Mouse (Mus musculus): Measurements from ENCODE around the gene Cd164l2. TPM values are rescaled to one million over a fixed set of nuclear protein-coding genes. Genes with fewer than 3 reads are reported as not detected.

Gene Cd164l2
- polyA plus RNA-seq, 2 experiments: 0.06 TPM; not detected in 1

DNA sequence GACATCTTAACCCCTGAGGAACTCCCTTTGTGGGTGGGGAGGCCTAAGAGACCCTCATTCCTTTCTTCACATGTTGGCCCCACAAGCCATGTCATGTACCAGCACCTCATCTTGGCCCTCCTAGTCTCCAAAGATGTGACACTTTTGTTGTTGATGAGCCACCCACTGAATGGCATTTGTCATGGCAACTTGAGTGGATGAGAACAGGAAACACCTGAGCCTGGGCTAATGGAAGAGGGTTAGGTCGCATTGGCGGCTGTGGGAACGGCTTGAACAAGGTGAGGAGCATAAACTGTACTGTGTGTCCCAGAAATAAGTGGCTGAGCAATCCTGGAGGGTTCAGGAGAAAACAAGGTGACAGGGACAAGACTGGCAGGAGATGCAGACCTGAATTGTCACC, 57.0 kb downstream of the Cd164l2 start:
- 86% methylated on average over 3 of the region's 3 CpGs for WGBS (ENCODE audit: insufficient replicate concordance)
- Histone ChIP-seq H3K4me3 (ENCODE audit: insufficient read depth in 1 of 2, low read depth in 2 of 2, low read length in 2 of 2) (no peak overlapping the region), H3K4me2 (ENCODE audit: low read depth) (no peak overlapping the region), H3K27ac (no peak overlapping the region), H3K9me3 (ENCODE audit: control insufficient read depth, low read length) (no peaks in the 10 kb centered on the region), H3K27me3 (ENCODE audit: control insufficient read depth, insufficient read depth, low read length) (no peaks in the 10 kb centered on the region), H3K4me1 (replicated peaks; ENCODE audit: control insufficient read depth in 2 of 2, insufficient read depth in 2 of 2, low read length in 1 of 2) (no peaks in the 10 kb centered on the region), H3K36me3 (replicated peaks; ENCODE audit: control insufficient read depth, insufficient read depth, low read depth) (peaks cover 36% of the 10 kb centered on the region), H3K9ac (replicated peaks) (no peak overlapping the region)
- DNase-seq (ENCODE audit: low read depth in 3 of 3, low spot score in 3 of 3) (no peak), ATAC-seq (ENCODE audit: insufficient read depth) (no peak)
- TF ChIP-seq EP300 (IDR thresholded peaks at IDR 0.05; ENCODE audit: low read depth): no peak
- no peak for TF ChIP-seq CTCF (IDR thresholded peaks at IDR 0.05; ENCODE audit: low read depth)

DNA sequence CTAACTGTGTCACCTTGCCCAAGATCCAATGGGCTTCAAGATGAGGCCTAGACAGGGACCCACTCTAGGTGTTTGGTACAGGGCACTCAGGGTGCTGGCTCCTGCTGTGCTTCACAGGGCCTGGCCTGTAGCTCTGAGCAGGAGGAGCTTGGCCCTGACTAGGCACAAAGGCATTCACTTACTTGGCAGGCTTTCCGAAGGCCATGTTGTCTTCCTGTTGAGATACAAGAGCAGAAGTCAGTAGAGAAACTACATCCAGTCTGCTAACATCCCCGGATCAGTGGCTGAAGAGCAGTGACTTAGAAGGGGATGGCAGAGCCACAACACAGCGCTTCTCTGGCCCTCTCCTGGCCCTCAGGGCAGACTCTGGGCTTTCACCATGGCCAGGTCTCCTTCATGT, 57.7 kb downstream of the Cd164l2 start:
- TF ChIP-seq EP300 (IDR thresholded peaks at IDR 0.05; ENCODE audit: low read depth) (no peak), CTCF (IDR thresholded peaks at IDR 0.05; ENCODE audit: low read depth) (no peak)
- H3K27ac ChIP-seq: no peak overlapping the region
- H3K9me3 ChIP-seq (ENCODE audit: control insufficient read depth, low read length): no peaks in the 10 kb centered on the region
- no peak for ATAC-seq (ENCODE audit: insufficient read depth)
- H3K36me3 ChIP-seq (replicated peaks; ENCODE audit: control insufficient read depth, insufficient read depth, low read depth): peaks cover 36% of the 10 kb centered on the region
- H3K4me2 ChIP-seq (ENCODE audit: low read depth): no peak overlapping the region
- H3K4me1 ChIP-seq (replicated peaks; ENCODE audit: control insufficient read depth in 2 of 2, insufficient read depth in 2 of 2, low read length in 1 of 2): no peaks in the 10 kb centered on the region
- WGBS (ENCODE audit: insufficient replicate concordance): 73% methylated on average over 3 of the region's 3 CpGs
- H3K27me3 ChIP-seq (ENCODE audit: control insufficient read depth, insufficient read depth, low read length): no peaks in the 10 kb centered on the region
- no peak for DNase-seq (ENCODE audit: low read depth in 3 of 3, low spot score in 3 of 3)
- H3K4me3 ChIP-seq (ENCODE audit: insufficient read depth in 1 of 2, low read depth in 2 of 2, low read length in 2 of 2): no peak overlapping the region
- H3K9ac ChIP-seq (replicated peaks): no peak overlapping the region

DNA sequence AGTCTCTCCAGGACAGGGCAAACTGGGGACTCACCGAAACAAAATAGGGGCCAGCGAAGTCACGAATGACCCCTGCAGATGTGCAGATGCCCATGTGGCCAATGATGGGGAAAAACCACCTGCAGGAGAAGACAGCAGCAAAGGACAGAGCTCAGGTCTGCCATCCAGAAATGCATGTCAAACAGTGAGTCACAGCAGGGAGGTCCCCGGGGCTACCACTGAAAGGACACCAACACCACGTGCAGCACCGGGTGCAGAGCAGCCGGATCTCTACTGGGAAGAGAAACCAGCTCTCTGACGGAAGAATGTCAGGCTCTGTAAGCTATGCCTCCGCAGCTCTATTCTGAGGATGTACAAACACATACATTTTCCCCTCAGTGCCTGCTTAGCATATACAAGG, 59.0 kb downstream of the Cd164l2 start:
- peaks cover 0 to 2% of the 10 kb centered on the region in 2 experiments; a peak in 2 of 4 replicates for H3K4me1 ChIP-seq (replicated peaks; ENCODE audit: control insufficient read depth in 2 of 2, insufficient read depth in 2 of 2, low read length in 1 of 2)
- H3K9me3 ChIP-seq (ENCODE audit: control insufficient read depth, low read length): no peaks in the 10 kb centered on the region
- 88% methylated on average over 9 of the region's 9 CpGs for WGBS (ENCODE audit: insufficient replicate concordance)
- DNase-seq (ENCODE audit: low read depth in 3 of 3, low spot score in 3 of 3): no peak
- H3K36me3 ChIP-seq (replicated peaks; ENCODE audit: control insufficient read depth, insufficient read depth, low read depth): peaks cover 32% of the 10 kb centered on the region
- no peak overlapping the region for H3K4me3 ChIP-seq (ENCODE audit: insufficient read depth in 1 of 2, low read depth in 2 of 2, low read length in 2 of 2)
- H3K4me2 ChIP-seq (ENCODE audit: low read depth): no peak overlapping the region
- TF ChIP-seq EP300 (IDR thresholded peaks at IDR 0.05; ENCODE audit: low read depth) (no peak), CTCF (IDR thresholded peaks at IDR 0.05; ENCODE audit: low read depth) (no peak)
- no peak overlapping the region for H3K9ac ChIP-seq (replicated peaks)
- ATAC-seq (ENCODE audit: insufficient read depth): no peak
- H3K27me3 ChIP-seq (ENCODE audit: control insufficient read depth, insufficient read depth, low read length): no peaks in the 10 kb centered on the region
- H3K27ac ChIP-seq: no peak overlapping the region

Small RNA genes lying within 50 kb of the gene (microRNA-seq; reads per million reads assigned to microRNA genes)
- not detected for gene Mir7017

Other genes starting within 250 kb of the Cd164l2 start
- 0.79 and 1.0 TPM in 2 replicates for gene Fgr, start 238.0 kb upstream of the Cd164l2 start, polyA plus RNA-seq (2012; rRNA removed)
- gene Fgr, start 238.0 kb upstream of the Cd164l2 start, polyA plus RNA-seq (2014; fragmentation: Nextera tagmentation; extraction: Ambion mirVana): 0.57 and 0.75 TPM in 2 replicates
- gene Ahdc1, start 200.9 kb upstream of the Cd164l2 start, polyA plus RNA-seq (2012; rRNA removed): 1.3 and 1.7 TPM in 2 replicates
- 0.53 and 0.75 TPM in 2 replicates for gene Ahdc1, start 200.9 kb upstream of the Cd164l2 start, polyA plus RNA-seq (2014; fragmentation: Nextera tagmentation; extraction: Ambion mirVana)
- 11.4 and 12.0 TPM in 2 replicates for gene Wasf2, start 81.6 kb upstream of the Cd164l2 start, polyA plus RNA-seq (2012; rRNA removed)
- 31.4 and 33.9 TPM in 2 replicates for gene Wasf2, start 81.6 kb upstream of the Cd164l2 start, polyA plus RNA-seq (2014; fragmentation: Nextera tagmentation; extraction: Ambion mirVana)
- 0.02 TPM in 1 of 2 replicates, not detected in the other for gene Gpr3, start 405 bp downstream of the Cd164l2 start, polyA plus RNA-seq (2012; rRNA removed)
- gene Gpr3, start 405 bp downstream of the Cd164l2 start, polyA plus RNA-seq (2014; fragmentation: Nextera tagmentation; extraction: Ambion mirVana): not detected in 2 replicates
- gene Map3k6, start 28.7 kb downstream of the Cd164l2 start, polyA plus RNA-seq (2012; rRNA removed): 2.0 and 2.4 TPM in 2 replicates
- gene Map3k6, start 28.7 kb downstream of the Cd164l2 start, polyA plus RNA-seq (2014; fragmentation: Nextera tagmentation; extraction: Ambion mirVana): 1.2 and 1.5 TPM in 2 replicates
- gene Sytl1, start 51.0 kb downstream of the Cd164l2 start, polyA plus RNA-seq (2012; rRNA removed): 0.52 and 0.56 TPM in 2 replicates
- 0.48 and 0.80 TPM in 2 replicates for gene Sytl1, start 51.0 kb downstream of the Cd164l2 start, polyA plus RNA-seq (2014; fragmentation: Nextera tagmentation; extraction: Ambion mirVana)
- gene Tmem222, start 65.7 kb downstream of the Cd164l2 start, polyA plus RNA-seq (2012; rRNA removed): 31.6 and 35.3 TPM in 2 replicates
- 36.4 and 38.7 TPM in 2 replicates for gene Tmem222, start 65.7 kb downstream of the Cd164l2 start, polyA plus RNA-seq (2014; fragmentation: Nextera tagmentation; extraction: Ambion mirVana)
- gene Wdtc1, start 141.3 kb downstream of the Cd164l2 start, polyA plus RNA-seq (2012; rRNA removed): 6.4 and 7.0 TPM in 2 replicates
- 7.3 and 9.1 TPM in 2 replicates for gene Wdtc1, start 141.3 kb downstream of the Cd164l2 start, polyA plus RNA-seq (2014; fragmentation: Nextera tagmentation; extraction: Ambion mirVana)
- 6.7 and 7.6 TPM in 2 replicates for gene Slc9a1, start 157.6 kb downstream of the Cd164l2 start, polyA plus RNA-seq (2012; rRNA removed)
- gene Slc9a1, start 157.6 kb downstream of the Cd164l2 start, polyA plus RNA-seq (2014; fragmentation: Nextera tagmentation; extraction: Ambion mirVana): 2.1 and 2.3 TPM in 2 replicates

All from liver, embryonic 14.5 days (tissue).